In the genomic region with DNA sequence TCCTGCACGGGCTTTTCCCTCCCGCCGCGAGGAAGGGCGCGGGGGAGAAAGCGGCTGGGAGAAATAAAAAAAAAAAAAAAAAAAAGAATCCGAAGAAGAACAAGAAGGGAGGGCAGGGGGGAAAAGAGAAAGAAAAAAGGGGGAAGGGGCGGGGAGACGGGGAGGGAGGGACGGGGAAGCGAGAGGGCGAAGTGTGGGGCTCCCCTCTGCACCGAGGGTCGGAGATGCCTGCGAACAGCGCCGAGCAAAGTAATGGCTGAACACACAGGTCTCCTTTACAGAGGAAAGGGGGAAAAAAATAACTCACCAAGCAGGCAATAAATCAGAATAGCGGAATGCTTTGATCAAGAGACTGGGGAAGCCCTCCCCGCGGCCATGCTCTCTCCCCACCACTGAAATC, we compare ENCODE assay signal across 8 mouse cellular contexts. TPM values are rescaled to one million over a fixed set of nuclear protein-coding genes. Genes with fewer than 3 reads are reported as not detected.
A peak's percentile ranks its signal among the peaks of the same experiment; 100 is the strongest.
DNase-seq lines count a peak whose midpoint lies in the region; ATAC-seq and TF ChIP-seq lines count a peak whose summit lies in the region.

No protein-coding gene starts in this region.

- H3K27me3 ChIP-seq in heart, postnatal 0 days (ENCODE audit: control insufficient read depth, insufficient read depth, low read length), result 0 out of 2 replicates have a peak, but pooled peaks cover 4% of the 10 kb centered on the region
- peaks cover 54% of the 10 kb centered on the region for H3K27me3 ChIP-seq in liver, embryonic 13.5 days
- no peaks in the 10 kb centered on the region for H3K27me3 ChIP-seq in stomach, postnatal 0 days (ENCODE audit: control insufficient read depth, insufficient read depth, low read length)

- 0% methylated on average over 13 of the region's 21 CpGs for WGBS in heart, postnatal 0 days
- 0% methylated on average over 20 of the region's 21 CpGs for WGBS in liver, embryonic 13.5 days (ENCODE audit: insufficient replicate concordance)
- under 1% methylated on average over 18 of the region's 21 CpGs for WGBS in stomach, postnatal 0 days

- no peak for TF ChIP-seq EP300 in heart, postnatal 0 days (IDR thresholded peaks at IDR 0.05; ENCODE audit: low read depth)
- no peak for TF ChIP-seq EP300 in stomach, postnatal 0 days (optimal IDR thresholded peaks at IDR 0.05)

- H3K4me2 ChIP-seq in heart, postnatal 0 days (ENCODE audit: low read depth, low read length), result peak overlapping the region; percentile 90
- peak overlapping the region; percentile 69 for H3K4me2 ChIP-seq in liver, embryonic 13.5 days
- H3K4me2 ChIP-seq in stomach, postnatal 0 days (replicated peaks; ENCODE audit: low read depth), result peak overlapping the region; percentile 94

- no peak for TF ChIP-seq CTCF in heart, postnatal 0 days (IDR thresholded peaks at IDR 0.05; ENCODE audit: low read depth)
- TF ChIP-seq CTCF in stomach, postnatal 0 days (IDR thresholded peaks at IDR 0.05; ENCODE audit: low read depth), result no peak

- peak overlapping the region; percentile 71 for H3K4me3 ChIP-seq in heart, postnatal 0 days (ENCODE audit: low read depth, low read length)
- peak overlapping the region; percentile 60 for H3K4me3 ChIP-seq in liver, embryonic 13.5 days (replicated peaks)
- H3K4me3 ChIP-seq in stomach, postnatal 0 days (ENCODE audit: low read depth, low read length), result peak overlapping the region; percentile 71

- no peaks in the 10 kb centered on the region for H3K9me3 ChIP-seq in heart, postnatal 0 days (replicated peaks; ENCODE audit: control insufficient read depth, low read length)
- no peaks in the 10 kb centered on the region for H3K9me3 ChIP-seq in liver, embryonic 13.5 days (replicated peaks)
- H3K9me3 ChIP-seq in stomach, postnatal 0 days (ENCODE audit: control insufficient read depth, low read length), result no peaks in the 10 kb centered on the region

- peak; percentile 22 for DNase-seq in cerebellum, adult 9-11 months
- no peak for DNase-seq in cerebellum, adult 8-10 months
- peak; percentile 53 for DNase-seq in retina, embryonic 14.5 days (ENCODE audit: low spot score)
- no peak for DNase-seq in retina, postnatal 1 day
- peak; percentile 16 for DNase-seq in heart, postnatal 0 days (ENCODE audit: low spot score)
- DNase-seq in liver, embryonic 13.5 days, result no peak
- peak; percentile 21 for DNase-seq in stomach, postnatal 0 days (ENCODE audit: low spot score)
- no peak for DNase-seq in urinary bladder, postnatal 25 days (ENCODE audit: low spot score)

- H3K9ac ChIP-seq in heart, postnatal 0 days (replicated peaks; ENCODE audit: low read depth, low read length), result peak overlapping the region; percentile 77
- peak overlapping the region; percentile 52 for H3K9ac ChIP-seq in liver, embryonic 13.5 days
- H3K9ac ChIP-seq in stomach, postnatal 0 days (ENCODE audit: low read length), result peak overlapping the region; percentile 74

- no peaks in the 10 kb centered on the region for H3K36me3 ChIP-seq in heart, postnatal 0 days (replicated peaks; ENCODE audit: control insufficient read depth, insufficient read depth, low read length)
- H3K36me3 ChIP-seq in liver, embryonic 13.5 days, result no peaks in the 10 kb centered on the region
- no peaks in the 10 kb centered on the region for H3K36me3 ChIP-seq in stomach, postnatal 0 days (ENCODE audit: control insufficient read depth, insufficient read depth, low read length)

- H3K27ac ChIP-seq in heart, postnatal 0 days (ENCODE audit: low read depth), result no peak overlapping the region
- no peak overlapping the region for H3K27ac ChIP-seq in liver, embryonic 13.5 days
- H3K27ac ChIP-seq in stomach, postnatal 0 days (replicated peaks), result peak overlapping the region; percentile 76; the same call in 1 of the 2 replicates

- H3K4me1 ChIP-seq in heart, postnatal 0 days (ENCODE audit: control insufficient read depth, insufficient read depth), result peaks cover 4% of the 10 kb centered on the region; the same call in 1 of the 2 replicates
- peaks cover 16% of the 10 kb centered on the region for H3K4me1 ChIP-seq in liver, embryonic 13.5 days (replicated peaks)
- H3K4me1 ChIP-seq in stomach, postnatal 0 days (replicated peaks; ENCODE audit: control insufficient read depth, insufficient read depth), result no peaks in the 10 kb centered on the region; the same call in 1 of the 2 replicates

- ATAC-seq in heart, postnatal 0 days (ENCODE audit: insufficient read depth, low read depth), result no peak
- no peak for ATAC-seq in liver, embryonic 13.5 days (ENCODE audit: low read depth)
- no peak for ATAC-seq in stomach, postnatal 0 days (ENCODE audit: low FRiP score, low TSS enrichment)

RNA-seq across cellular contexts. Expression of a gene that starts 1.2 kb away (rescaled TPM):
- total RNA-seq in heart, postnatal 0 days (2014; rRNA removed; ENCODE audit: low replicate concordance), result 11.1 and 12.1 TPM in 2 replicates
- 6.5 and 6.8 TPM in 2 replicates for polyA plus RNA-seq in heart, postnatal 0 days (2015; fragmentation: Nextera tagmentation; extraction: Ambion mirVana)
- 1.5 TPM in 2 replicates for polyA plus RNA-seq in liver, embryonic 13.5 days (2015; fragmentation: Nextera tagmentation; extraction: Ambion mirVana)
- polyA plus RNA-seq in stomach, postnatal 0 days (2015; fragmentation: Nextera tagmentation; extraction: Ambion mirVana), result 7.3 and 8.5 TPM in 2 replicates

Comparison
In these comparisons a context has a peak if more than half of its experiments do, and no peak if none do; other contexts are left out.
1. DNase-seq: peak in cerebellum, adult 9-11 months (single experiment), retina, embryonic 14.5 days (single experiment), heart, postnatal 0 days (single experiment) and stomach, postnatal 0 days (single experiment); none in cerebellum, adult 8-10 months (single experiment), retina, postnatal 1 day (single experiment), liver, embryonic 13.5 days (single experiment) and urinary bladder, postnatal 25 days (single experiment).
2. Peak in every context shown above with its lines, with median percentiles within 50 percentile points of each other: H3K4me2 ChIP-seq, H3K4me3 ChIP-seq and H3K9ac ChIP-seq.